23 mouse cellular contexts compared by ENCODE assay signal in genomic region chr2:118461480-118462165, GRCm38 (mm10). TPM values are rescaled to one million over a fixed set of nuclear protein-coding genes. Genes with fewer than 3 reads are reported as not detected.
A peak's percentile ranks its signal among the peaks of the same experiment; 100 is the strongest.
DNase-seq lines count a peak whose midpoint lies in the region; ATAC-seq and TF ChIP-seq lines count a peak whose summit lies in the region.
"Had no signal": no experiment of that assay in that cellular context is flagged by ENCODE, and none has a peak within 500 bp of the region (broad histone marks: within the 10 kb centered on the region; RNA-seq: fewer than 3 reads in every experiment).

No protein-coding gene starts in this region.

- H3K36me3 ChIP-seq in heart, embryonic 11.5 days (ENCODE audit: control insufficient read depth, insufficient read depth, low read length), result peaks cover 17% of the 10 kb centered on the region
- H3K36me3 ChIP-seq in lung, embryonic 14.5 days (ENCODE audit: insufficient read depth), result peaks cover 55% of the 10 kb centered on the region

- H3K4me2 ChIP-seq in heart, embryonic 11.5 days, result no peak overlapping the region
- H3K4me2 ChIP-seq in lung, embryonic 14.5 days, result 0 out of 2 replicates have a peak overlapping the region, but pooled peaks have one; percentile 20
- H3K4me2 ChIP-seq: embryonic facial prominence, embryonic 13.5 days; forebrain, embryonic 15.5 days; heart, embryonic 15.5 days; hindbrain, embryonic 12.5 days; limb, embryonic 12.5 days; neural tube, embryonic 13.5 days had no signal

- H3K27me3 ChIP-seq in heart, embryonic 11.5 days (ENCODE audit: control insufficient read depth, insufficient read depth, low read length), result no peaks in the 10 kb centered on the region
- no peaks in the 10 kb centered on the region for H3K27me3 ChIP-seq in lung, embryonic 14.5 days (ENCODE audit: insufficient read depth, low read length)
- H3K27me3 ChIP-seq: embryonic facial prominence, embryonic 13.5 days; forebrain, embryonic 15.5 days; heart, embryonic 15.5 days; hindbrain, embryonic 12.5 days; limb, embryonic 12.5 days; neural tube, embryonic 13.5 days had no signal

- H3K4me3 ChIP-seq in heart, embryonic 11.5 days (ENCODE audit: low read depth, low read length), result no peak overlapping the region
- no peak overlapping the region for H3K4me3 ChIP-seq in lung, embryonic 14.5 days (ENCODE audit: low read depth, low read length)
- H3K4me3 ChIP-seq: embryonic facial prominence, embryonic 13.5 days; forebrain, embryonic 15.5 days; heart, embryonic 15.5 days; hindbrain, embryonic 12.5 days; limb, embryonic 12.5 days; neural tube, embryonic 13.5 days had no signal

- H3K27ac ChIP-seq in heart, embryonic 11.5 days (ENCODE audit: low read depth, low read length), result no peak overlapping the region
- peak overlapping the region; percentile 75 for H3K27ac ChIP-seq in lung, embryonic 14.5 days (ENCODE audit: low read depth)
- H3K27ac ChIP-seq: embryonic facial prominence, embryonic 13.5 days; forebrain, embryonic 15.5 days; heart, embryonic 15.5 days; hindbrain, embryonic 12.5 days; limb, embryonic 12.5 days; liver, embryonic 14.5 days; neural tube, embryonic 13.5 days had no signal

- H3K9ac ChIP-seq in heart, embryonic 11.5 days (ENCODE audit: low read depth, low read length), result peak overlapping the region; percentile 34; the same call in 1 of the 2 replicates
- H3K9ac ChIP-seq in lung, embryonic 14.5 days, result 0 out of 2 replicates have a peak overlapping the region, but pooled peaks have one; percentile 3
- H3K9ac ChIP-seq: embryonic facial prominence, embryonic 13.5 days; forebrain, embryonic 15.5 days; heart, embryonic 15.5 days; hindbrain, embryonic 12.5 days; limb, embryonic 12.5 days; liver, embryonic 14.5 days; neural tube, embryonic 13.5 days had no signal

- WGBS in heart, embryonic 11.5 days (ENCODE audit: insufficient replicate concordance), result 65% methylated on average over 16 of the region's 16 CpGs
- 40% methylated on average over 16 of the region's 16 CpGs for WGBS in lung, embryonic 14.5 days

- no peaks in the 10 kb centered on the region for H3K9me3 ChIP-seq in heart, embryonic 11.5 days (replicated peaks; ENCODE audit: control insufficient read depth, low read length)
- H3K9me3 ChIP-seq in lung, embryonic 14.5 days (ENCODE audit: low read depth, low read length), result no peaks in the 10 kb centered on the region
- H3K9me3 ChIP-seq: embryonic facial prominence, embryonic 13.5 days; forebrain, embryonic 15.5 days; G1E; heart, embryonic 15.5 days; hindbrain, embryonic 12.5 days; limb, embryonic 12.5 days; neural tube, embryonic 13.5 days had no signal

- no peak for DNase-seq in heart, adult 9 months (ENCODE audit: low spot score in 2 of 2)
- DNase-seq in lung, embryonic 14.5 days, result peak; percentile 85
- DNase-seq in lung, postnatal 25 days (ENCODE audit: low spot score), result no peak
- DNase-seq in brain, adult 2 months (ENCODE audit: low read depth, low spot score), result peak; percentile 59
- DNase-seq in forelimb bud, embryonic 11.5 days (ENCODE audit: low read depth, low spot score), result peak; percentile 14
- no peak for DNase-seq in retina, embryonic 14.5 days (ENCODE audit: low spot score)
- DNase-seq: adrenal gland, postnatal 36 days; cerebellum, adult 18-20 months; cerebellum, postnatal 36 days; kidney, adult 9 months; kidney, postnatal 25 days; layer of hippocampus, adult 9-11 months; midbrain, embryonic 14.5 days had no signal

- no peak for ATAC-seq in heart, embryonic 11.5 days (replicated peaks; ENCODE audit: insufficient number of reproducible peaks, low FRiP score, low TSS enrichment)
- ATAC-seq in lung, embryonic 14.5 days (ENCODE audit: insufficient read depth), result peak; percentile 92
- ATAC-seq in inflammation-experienced regulatory T-cells, adult 6 months, result no peak
- ATAC-seq: forebrain, embryonic 15.5 days had no signal

- no peak for TF ChIP-seq CTCF in lung, embryonic 14.5 days (IDR thresholded peaks at IDR 0.05; ENCODE audit: low read depth)

- H3K4me1 ChIP-seq in heart, embryonic 11.5 days (ENCODE audit: control insufficient read depth, insufficient read depth, low read length), result no peaks in the 10 kb centered on the region
- H3K4me1 ChIP-seq in lung, embryonic 14.5 days (ENCODE audit: insufficient read depth), result peaks cover 6% of the 10 kb centered on the region; the same call in 1 of the 2 replicates

RNA-seq across cellular contexts. Expression of gene Srp14, which starts 17.9 kb away (rescaled TPM):
- 202 and 204 TPM in 2 replicates for polyA plus RNA-seq in heart, embryonic 11.5 days (2014; fragmentation: Nextera tagmentation; extraction: Ambion mirVana)
- polyA plus RNA-seq in lung, embryonic 14.5 days (2014; fragmentation: Nextera tagmentation; extraction: Ambion mirVana), result 214 and 218 TPM in 2 replicates
- 100 to 1,000 TPM; 288 to 331 (median 298) TPM for polyA plus RNA-seq in inflammation-experienced regulatory T-cells, adult 6 months (2017; shearing (Covaris generic))

Comparison
In these comparisons a context has a peak if more than half of its experiments do, and no peak if none do; other contexts are left out.
1. DNase-seq: peak in lung, embryonic 14.5 days (single experiment), brain, adult 2 months (single experiment) and forelimb bud, embryonic 11.5 days (single experiment); none in heart, adult 9 months (0 of 2), lung, postnatal 25 days (single experiment) and retina, embryonic 14.5 days (single experiment).